Mouse (Mus musculus): ENCODE results near the gene Rbl2.

- TF ChIP-seq GATA1 (IDR thresholded peaks at IDR 0.05; ENCODE audit: borderline replicate concordance, low read length), result no peak
- no peak for TF ChIP-seq FLI1 (IDR thresholded peaks at IDR 0.05; ENCODE audit: low read length)
Measured at GRCm38 (mm10) chr8:91118131-91118530, 48.3 kb downstream of the Rbl2 start.

Measured in megakaryocyte, embryonic 14.5 days (primary cell).